Mouse (Mus musculus): ENCODE results near the gene 2410002F23Rik.
"Not testable (repeated sequence)": the region's sequence is repeated elsewhere in the genome, so short reads cannot be mapped to it uniquely, and the experiment has no call there.

Gene 2410002F23Rik

DNA sequence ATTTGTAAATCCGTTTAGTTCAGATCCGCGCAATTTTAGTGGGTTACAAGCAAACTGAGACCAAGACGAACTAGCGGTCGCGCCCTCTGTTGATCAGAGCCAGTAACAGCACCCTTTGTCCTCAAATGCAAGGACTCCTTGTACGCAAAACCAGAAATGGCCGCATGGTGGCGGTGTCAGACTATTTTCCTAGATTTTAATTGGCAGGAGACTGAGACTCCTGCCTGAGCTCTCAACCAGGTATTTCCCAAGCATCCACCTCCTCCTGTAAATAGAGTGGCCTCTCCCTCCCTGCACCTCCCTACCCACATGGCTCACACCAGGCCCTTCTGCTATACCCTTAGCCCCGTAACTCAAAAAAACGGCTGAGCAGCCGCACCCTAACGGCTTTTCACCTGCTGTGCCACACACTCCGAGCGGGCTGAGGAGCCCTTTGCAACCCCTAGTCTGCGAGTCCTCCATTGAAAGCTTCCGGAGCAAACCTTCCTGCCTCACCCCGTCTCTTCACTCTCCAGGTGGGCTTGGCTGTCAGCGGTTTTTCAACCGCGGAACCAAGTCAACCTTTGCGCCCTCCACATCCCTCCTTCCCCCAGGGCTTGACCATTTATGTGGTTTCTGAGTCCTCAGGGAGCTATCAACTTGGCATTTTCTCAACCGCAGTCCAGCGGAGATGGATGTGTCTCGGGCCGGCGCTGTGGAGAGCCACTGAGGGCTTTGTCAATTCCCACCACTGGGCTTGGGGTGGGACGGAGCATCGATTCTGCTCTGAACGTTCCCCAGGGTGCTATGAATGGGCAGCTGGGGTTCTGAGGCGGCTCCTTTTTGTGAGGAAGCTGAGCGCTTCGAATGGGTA lies 16.5 kb downstream of the 2410002F23Rik start:
- peak; percentile 89 for DNase-seq (ENCODE audit: low read depth, low spot score)

DNA sequence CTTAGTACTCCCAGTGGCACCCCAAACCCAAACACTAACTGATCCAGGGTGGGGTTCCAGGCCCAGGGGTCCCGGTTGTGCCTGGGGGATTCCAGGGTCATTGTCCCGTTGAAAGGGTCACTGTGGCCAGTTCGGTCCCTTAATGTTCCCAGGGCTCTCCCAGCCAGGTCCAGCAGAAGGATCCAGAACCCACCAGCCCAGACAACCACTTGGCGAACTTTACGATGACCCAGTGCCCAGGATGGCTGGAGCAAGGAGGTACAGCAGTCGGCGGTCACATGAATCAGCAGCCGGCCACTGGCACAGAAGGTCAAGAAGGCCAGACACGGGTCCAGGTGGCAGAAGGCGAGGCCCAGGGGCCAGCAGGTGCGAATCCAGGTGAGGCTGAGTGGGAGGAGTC lies 21.6 kb downstream of the 2410002F23Rik start:
- no peak for DNase-seq (ENCODE audit: low read depth, low spot score)

DNA sequence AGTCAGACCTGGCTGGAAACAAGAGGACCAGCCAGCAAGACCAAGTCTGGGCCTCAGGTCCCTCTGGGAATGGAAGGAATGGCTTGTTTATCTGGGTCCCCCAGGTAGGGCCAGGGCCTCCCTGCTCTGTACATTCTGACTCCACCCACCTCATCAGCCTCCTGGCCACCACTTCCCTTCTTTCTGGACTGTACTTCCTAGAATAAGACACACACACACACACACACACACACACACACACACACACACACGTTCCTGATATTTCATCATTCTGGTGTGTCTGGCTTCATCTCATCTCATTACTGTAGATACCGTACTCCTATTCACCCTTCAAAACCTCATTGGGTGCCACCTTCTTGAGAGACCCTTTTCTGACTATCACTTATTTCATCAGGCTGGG lies 22.9 kb downstream of the 2410002F23Rik start:
- no peak for DNase-seq (ENCODE audit: low read depth, low spot score)

DNA sequence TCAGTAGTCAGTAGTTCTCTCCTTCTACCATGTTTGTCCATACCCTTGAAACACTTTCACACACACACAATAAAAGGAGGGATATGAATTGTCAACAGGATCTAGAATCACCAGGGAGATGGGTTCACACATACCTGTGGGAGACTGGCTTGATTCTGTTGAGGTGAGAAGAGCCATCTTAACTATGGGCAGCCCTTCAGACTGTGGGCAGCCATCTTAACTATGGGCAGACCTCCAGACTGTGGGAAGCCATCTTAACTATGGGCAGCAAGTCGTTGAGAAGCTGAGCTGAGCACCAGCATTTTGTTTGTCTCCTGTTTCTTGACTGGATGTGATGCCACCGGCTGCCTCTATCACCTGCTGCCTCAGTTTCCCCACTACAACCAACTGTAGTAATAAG lies 24.8 kb downstream of the 2410002F23Rik start:
- DNase-seq (ENCODE audit: low read depth, low spot score): no peak

DNA sequence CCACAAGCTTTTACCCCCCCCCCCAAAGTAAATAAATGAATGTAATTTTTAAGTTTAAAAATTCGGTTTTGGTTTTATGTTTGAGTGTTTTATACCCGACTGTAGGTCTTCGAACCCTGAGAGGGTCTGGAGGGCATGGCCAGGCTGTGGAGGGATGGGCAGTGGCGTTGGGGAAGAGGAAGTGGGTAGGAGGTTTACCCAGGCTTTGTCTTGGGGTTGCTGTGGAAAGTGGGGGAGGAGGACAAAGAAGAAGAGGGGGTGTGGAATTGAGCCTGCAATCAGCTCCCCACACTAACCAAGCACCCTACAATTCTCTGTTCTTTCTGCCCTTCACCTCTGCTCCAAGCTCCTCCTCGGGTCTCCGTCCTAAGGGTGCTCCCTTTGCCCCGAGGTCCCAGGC lies 26.0 kb downstream of the 2410002F23Rik start:
- DNase-seq (ENCODE audit: low read depth, low spot score): no peak

DNA sequence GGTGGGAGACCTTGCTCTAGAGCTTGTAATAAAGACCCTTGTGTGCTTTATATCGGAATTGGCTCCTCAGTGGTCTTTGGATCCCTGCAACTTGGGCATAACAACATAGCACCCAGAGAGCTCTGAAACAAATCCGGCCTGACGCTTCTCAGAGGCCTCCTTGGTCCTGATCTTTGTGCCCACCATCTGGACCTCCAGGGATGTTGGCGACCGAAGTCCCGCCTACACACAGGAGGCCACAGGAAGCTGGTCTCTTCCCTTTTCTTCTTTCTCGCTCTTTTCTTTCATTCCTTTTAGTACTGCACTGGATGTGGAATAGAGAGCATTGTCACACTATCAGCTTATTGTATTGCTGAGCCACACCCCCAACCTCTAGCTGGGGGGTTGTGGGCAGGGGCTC lies 26.9 kb downstream of the 2410002F23Rik start:
- no peak for DNase-seq (ENCODE audit: low read depth, low spot score)

DNA sequence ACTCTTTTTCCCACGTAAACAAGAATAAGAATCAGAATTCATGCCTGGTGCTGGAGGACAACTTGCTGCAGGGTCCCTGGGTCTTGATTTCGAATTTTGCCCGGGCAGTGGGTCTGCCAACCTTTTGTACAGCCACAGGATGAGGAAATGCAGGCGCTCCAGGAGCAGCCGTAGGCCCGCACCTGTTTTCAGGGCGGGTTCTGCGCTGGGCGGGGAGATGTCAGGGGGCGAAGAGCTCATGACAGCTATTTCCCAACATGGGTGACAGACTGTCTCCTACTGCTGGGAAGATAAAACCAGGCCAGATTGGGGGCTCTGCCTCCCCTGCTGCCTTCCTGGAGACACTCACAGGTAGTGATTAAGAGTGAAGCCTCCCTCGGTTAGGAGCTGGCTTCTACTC lies 27.6 kb downstream of the 2410002F23Rik start:
- no peak for DNase-seq (ENCODE audit: low read depth, low spot score)

DNA sequence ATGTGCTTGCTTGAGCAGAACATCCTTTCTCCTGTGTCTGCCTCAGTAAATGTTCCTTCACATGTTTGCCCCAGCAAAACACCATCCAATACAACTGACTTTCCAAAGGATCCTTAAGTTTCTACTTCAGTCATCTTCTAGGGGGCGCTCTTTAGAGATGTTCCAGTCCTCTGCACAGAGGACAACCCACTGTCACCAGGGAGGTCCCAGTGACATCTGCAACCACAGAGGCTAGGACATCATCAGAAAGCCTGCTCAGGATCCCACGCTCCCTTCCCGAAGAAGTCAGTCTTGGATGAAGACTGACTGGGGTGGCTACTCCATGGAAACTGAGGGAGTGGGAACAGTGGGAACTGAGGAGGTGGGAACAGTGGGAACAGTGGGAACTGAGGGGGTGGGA lies 29.0 kb downstream of the 2410002F23Rik start:
- DNase-seq (ENCODE audit: low read depth, low spot score): no peak

DNA sequence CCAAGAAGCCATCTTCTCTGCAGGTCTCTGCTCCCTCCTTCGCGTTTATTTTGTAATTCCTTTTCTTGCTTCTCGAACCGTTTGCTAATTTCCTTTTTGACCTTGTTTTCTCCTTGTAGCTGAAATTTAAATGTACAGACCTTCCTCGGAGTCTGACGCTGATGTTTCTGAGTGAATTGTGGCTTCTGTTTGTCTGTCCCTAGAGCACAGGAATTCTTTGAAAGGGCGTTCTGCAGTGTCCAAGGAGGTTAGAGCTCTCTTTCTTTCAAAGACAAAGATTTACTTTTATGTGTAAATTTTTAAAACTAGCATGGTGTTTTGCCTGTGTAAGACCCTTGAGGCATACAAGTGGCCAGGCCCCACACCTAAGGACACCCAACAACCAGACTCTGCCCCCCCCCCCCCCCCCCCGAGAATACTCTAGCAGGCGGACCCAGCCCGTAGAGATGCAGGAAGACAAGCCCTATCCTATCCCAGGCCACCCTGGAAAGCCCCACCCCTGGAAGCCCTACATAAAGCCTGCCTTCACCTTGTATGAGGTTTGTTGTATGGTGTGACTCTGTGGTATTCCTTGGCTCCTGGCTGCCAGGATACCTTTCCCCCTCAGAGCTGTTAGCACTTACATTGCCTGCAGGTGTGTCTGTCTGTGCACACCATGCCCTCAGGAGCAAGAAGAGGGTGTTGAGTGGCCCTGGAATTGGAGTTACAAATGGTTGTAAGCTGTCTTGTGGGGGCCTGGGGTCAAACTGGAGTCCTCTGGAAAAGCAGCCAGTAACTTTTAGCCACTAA lies 30.1 kb downstream of the 2410002F23Rik start:
- no peak for DNase-seq (ENCODE audit: low read depth, low spot score)

DNA sequence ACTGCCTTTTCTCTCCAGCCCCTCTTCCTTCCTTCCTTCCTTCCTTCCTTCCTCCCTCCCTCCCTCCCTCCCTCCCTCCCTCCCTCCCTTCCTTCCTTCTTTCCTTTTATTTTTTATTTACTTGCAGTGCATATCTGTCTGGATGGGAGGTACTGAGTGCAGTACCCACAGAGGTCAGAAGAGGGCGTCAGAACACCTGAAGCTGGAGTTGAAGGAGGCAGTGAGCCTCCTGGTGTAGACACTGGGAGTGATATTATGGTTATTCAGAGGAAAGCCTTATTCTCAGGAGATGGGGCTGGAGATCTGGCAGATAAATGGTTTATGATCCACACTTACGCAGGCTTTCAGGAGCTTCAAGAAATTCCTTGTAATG lies 30.7 kb downstream of the 2410002F23Rik start:
- DNase-seq (ENCODE audit: low read depth, low spot score): no peak

DNA sequence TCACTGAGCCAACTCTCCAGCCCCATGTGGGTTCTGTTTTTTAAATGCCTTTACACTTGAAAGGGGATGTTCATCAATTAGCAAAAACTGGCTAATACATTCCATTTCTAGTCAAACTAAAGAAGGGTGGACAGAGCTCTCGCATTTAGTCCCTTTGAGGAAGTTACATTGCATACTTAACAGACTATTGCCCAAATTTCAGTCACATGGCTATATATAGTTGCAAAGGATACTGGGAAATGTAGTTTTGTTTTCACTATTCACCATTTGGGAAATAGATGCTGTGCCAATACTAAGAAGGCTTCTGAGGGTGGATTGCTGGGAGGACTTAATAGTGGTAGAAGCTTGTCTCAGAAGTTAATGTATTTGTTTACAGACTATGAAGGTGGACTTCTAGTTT lies 34.4 kb downstream of the 2410002F23Rik start:
- no peak for DNase-seq (ENCODE audit: low read depth, low spot score)

DNA sequence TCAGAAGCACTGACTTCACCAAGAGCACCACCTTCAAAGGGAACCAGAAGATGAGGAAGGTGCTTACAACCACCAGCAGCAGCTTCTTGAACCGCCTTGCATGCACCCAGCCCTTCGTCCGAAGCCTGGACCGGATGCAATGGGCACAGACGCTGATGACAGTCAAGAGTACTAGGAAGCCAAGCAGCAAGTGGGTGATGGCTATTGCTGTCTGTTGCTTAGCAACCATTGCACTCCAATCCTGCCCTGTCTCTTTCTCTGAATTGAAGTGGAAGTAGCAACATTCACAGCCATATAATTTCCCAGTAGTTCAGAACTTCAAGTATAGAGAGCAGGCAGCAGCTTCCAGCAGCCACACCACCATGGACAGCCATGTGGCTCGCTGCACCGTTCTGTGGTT lies 35.1 kb downstream of the 2410002F23Rik start:
- DNase-seq (ENCODE audit: low read depth, low spot score): no peak

DNA sequence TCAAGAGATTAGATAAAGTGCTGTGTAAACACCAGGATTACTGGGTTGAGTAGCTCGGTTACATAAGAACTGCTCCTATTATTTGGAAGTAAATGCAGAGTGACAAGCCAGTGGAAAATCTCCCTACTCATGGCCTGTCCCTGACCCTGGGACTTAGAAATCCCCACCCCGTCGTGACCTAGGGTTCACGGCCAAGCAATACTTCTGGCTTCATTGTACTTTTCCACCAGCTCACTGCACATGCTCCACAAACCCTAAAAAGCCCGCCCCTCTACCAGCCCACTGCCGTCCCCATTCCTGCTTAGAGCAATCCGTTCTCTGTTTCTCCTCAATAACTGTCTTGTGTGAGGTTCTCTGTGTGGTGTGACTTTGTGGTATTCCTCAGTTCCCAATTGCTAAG lies 41.2 kb downstream of the 2410002F23Rik start:
- DNase-seq (ENCODE audit: low read depth, low spot score): no peak

DNA sequence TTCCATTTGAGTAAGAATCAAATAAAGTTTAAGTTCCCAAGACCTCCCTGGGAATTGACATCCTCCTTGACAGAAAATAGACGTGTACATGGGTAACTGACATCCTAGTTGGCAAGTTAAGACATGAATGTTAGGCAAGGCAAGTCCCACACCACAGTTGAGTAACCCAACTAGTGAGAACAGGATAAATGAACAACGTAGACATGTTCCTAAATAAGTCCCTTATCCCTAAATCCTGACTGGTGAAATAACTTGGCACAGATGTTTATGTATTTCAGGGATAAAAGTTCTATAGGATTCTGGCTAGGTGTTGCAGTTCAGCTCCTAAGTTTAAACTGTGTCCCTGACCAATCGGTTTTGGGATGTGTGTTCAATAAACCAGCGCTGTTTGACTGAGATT lies 44.5 kb downstream of the 2410002F23Rik start:
- no peak for DNase-seq (ENCODE audit: low read depth, low spot score)

DNA sequence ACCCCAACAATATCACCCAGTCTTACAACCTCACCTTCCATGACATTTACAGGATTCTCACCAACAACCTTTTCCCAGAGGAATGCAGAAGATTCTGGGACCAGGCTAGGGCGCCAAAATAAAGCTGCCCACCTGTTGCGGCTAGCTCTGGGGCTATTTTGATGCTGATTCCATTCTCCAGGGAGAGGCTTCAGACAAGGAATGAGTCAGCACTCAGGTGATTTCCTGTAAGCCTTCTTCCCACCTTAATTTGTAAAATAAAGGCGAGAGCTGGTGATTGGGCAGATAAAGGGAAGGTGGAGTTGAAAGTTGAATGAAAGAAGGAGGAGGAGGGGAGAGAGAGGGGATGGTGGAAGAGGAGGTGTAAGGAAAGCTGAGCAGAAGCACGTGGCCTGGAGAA lies 44.9 kb downstream of the 2410002F23Rik start:
- DNase-seq (ENCODE audit: low read depth, low spot score): no peak

DNA sequence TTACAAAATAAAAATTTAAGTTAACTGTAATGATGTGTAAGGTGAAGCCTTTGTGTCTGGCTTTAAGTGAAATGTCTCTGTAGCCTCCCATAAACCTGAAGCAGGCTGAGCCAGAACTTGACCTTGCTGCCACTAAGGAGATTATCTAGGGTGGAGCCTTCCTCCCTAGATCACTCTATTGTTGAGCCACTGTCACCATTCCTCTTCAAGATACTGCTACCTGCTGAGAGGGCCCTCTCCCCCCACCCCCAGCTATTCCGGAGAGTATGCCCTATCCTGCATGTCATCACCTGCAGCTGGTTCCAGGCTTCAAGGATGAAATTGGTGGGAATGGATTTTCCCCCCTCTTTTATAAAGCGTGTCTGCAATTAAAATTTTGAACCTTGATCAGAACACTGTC lies 51.0 kb downstream of the 2410002F23Rik start:
- DNase-seq (ENCODE audit: low read depth, low spot score): not testable (repeated sequence)
